Mouse (Mus musculus) forebrain, embryonic 13.5 days (tissue): ENCODE data around the gene Fyb2. TPM values are rescaled to one million over a fixed set of nuclear protein-coding genes. Genes with fewer than 3 reads are reported as not detected.

Experiments used
- ATAC-seq: fragments of 200-750 bp; cut with Nextera tagmentation; 2 replicates; pipeline ENCODE4 v1.8.0; 2017
- H3K27ac ChIP-seq: fragments of 300-500 bp; sonication (generic); 2 replicates; pipeline ENCODE4 v1.5.1; 2015; ENCODE audit warnings: inconsistent platforms, mild to moderate bottlenecking, moderate library complexity
- H3K27me3 ChIP-seq: fragments of 300-500 bp; sonication (generic); 2 replicates; pipeline ENCODE4 v1.6.1; 2015; ENCODE audit warnings: mild to moderate bottlenecking, inconsistent platforms
- H3K36me3 ChIP-seq: fragments of 300-500 bp; sonication (generic); 2 replicates; pipeline ENCODE4 v1.6.1; 2015; ENCODE audit warnings: mild to moderate bottlenecking, inconsistent platforms; ENCODE audit not compliant: poor library complexity, severe bottlenecking
- H3K4me1 ChIP-seq: fragments of 300-500 bp; sonication (generic); 2 replicates; pipeline ENCODE4 v1.6.1; 2015; ENCODE audit warnings: inconsistent platforms
- H3K4me2 ChIP-seq: fragments of 300-500 bp; sonication (generic); 2 replicates; pipeline ENCODE4 v1.6.1; 2015; ENCODE audit warnings: inconsistent platforms, mild to moderate bottlenecking, moderate library complexity
- H3K4me3 ChIP-seq: fragments of 300-500 bp; sonication (generic); 2 replicates; pipeline ENCODE4 v1.5.1; 2015; ENCODE audit warnings: mild to moderate bottlenecking, inconsistent platforms
- H3K9ac ChIP-seq: fragments of 300-500 bp; sonication (generic); 2 replicates; pipeline ENCODE4 v1.6.1; 2015; ENCODE audit warnings: mild to moderate bottlenecking, inconsistent platforms
- H3K9me3 ChIP-seq: fragments of 300-500 bp; sonication (generic); replicated peaks from 2 replicates; pipeline ENCODE4 v1.6.1; 2016; ENCODE audit warnings: inconsistent platforms
- WGBS: fragments of 180-500 bp; shearing (Covaris S2); methylation state at CpG from one replicate; pipeline ENCODE4 v1.1.7; 2015; 5-methylcytosine and 5-hydroxymethylcytosine counted together
- polyA plus RNA-seq: library from polyadenylated mRNA; unstranded; fragments of >200 nt; fragmentation: Nextera tagmentation; extraction: Ambion mirVana; gene quantifications from 2 replicates; pipeline ENCODE4 v1.2.1, GENCODE M21; 2015

Gene Fyb2
- polyA plus RNA-seq, 1 experiment from 2014 or later: 0.12 TPM

DNA sequence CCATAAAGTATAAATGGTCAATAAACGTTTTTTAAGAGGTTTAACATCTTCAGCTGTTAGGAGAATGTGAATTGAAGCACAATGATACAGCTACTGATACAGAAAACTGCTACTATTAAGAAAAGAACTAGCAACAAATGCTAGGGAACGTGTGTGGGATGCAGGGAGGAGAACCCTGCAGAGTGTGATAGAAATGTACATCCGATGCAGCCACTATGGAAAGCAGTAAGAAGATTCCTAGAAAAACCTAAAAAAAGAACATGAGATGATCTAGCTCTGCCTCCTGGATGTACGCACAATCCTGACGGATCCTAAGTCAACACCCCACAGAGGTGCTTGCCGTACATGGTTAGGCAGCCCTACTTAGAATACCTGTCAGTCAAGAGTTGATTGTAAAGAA lies 114.0 kb downstream of the Fyb2 start:
- Histone ChIP-seq H3K36me3 (no peaks in the 10 kb centered on the region), H3K9me3 (no peaks in the 10 kb centered on the region), H3K27ac (no peak overlapping the region), H3K4me3 (no peak overlapping the region), H3K27me3 (no peaks in the 10 kb centered on the region), H3K4me2 (no peak overlapping the region), H3K9ac (no peak overlapping the region), H3K4me1 (no peaks in the 10 kb centered on the region)
- ATAC-seq: no peak
- WGBS: 73% methylated on average over 6 of the region's 6 CpGs

DNA sequence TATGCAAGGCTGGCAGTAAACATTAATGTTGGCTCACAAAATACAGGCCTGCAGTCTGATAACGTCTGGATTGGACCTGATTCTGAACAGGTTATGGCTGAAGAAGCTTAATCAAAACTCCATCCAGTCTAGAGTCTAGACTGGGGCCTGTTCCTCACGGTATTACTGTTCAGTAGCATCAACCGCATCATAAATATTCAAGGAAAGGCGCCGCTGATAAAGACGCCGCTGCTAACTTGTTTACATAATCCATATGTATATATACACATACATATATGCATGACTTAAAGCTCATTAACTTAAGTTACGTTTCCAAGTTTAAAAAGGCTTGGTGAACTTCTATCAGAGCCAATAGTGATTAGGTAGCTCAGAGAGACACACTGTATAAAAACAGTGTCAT lies 117.8 kb downstream of the Fyb2 start:
- Histone ChIP-seq H3K4me2 (no peak overlapping the region), H3K36me3 (peaks cover 6% of the 10 kb centered on the region; the same call in 1 of the 2 replicates), H3K9me3 (no peaks in the 10 kb centered on the region), H3K4me3 (no peak overlapping the region), H3K27me3 (no peaks in the 10 kb centered on the region), H3K9ac (no peak overlapping the region), H3K27ac (no peak overlapping the region), H3K4me1 (no peaks in the 10 kb centered on the region)
- WGBS: 78% methylated on average over 8 of the region's 8 CpGs
- no peak; the same call in 1 of the 2 replicates for ATAC-seq

DNA sequence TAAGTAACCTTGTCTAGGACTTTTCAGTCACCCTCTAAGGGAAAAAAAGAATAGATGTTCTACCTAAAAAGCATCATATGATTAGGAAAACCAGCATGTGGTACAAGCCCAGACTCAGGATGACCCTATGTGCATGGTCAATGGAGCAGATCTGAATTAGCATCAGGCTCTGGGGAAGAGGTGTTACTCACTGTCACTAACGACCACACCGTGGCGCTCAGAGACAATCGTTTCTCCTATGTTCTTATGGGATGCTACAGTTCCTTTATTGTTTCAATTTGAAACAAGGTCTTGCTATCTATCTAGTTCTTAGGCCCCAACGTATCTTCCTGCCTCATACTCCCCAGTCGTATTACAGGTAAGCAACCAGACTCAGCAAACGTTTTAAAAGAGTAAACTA lies 119.9 kb downstream of the Fyb2 start:
- no peak overlapping the region for H3K27ac ChIP-seq
- no peak overlapping the region for H3K4me3 ChIP-seq
- peaks cover 6% of the 10 kb centered on the region; the same call in 1 of the 2 replicates for H3K36me3 ChIP-seq
- 51% methylated on average over 7 of the region's 7 CpGs for WGBS
- no peaks in the 10 kb centered on the region for H3K4me1 ChIP-seq
- H3K4me2 ChIP-seq: no peak overlapping the region
- H3K27me3 ChIP-seq: no peaks in the 10 kb centered on the region
- no peak for ATAC-seq
- H3K9me3 ChIP-seq: no peaks in the 10 kb centered on the region
- no peak overlapping the region for H3K9ac ChIP-seq

DNA sequence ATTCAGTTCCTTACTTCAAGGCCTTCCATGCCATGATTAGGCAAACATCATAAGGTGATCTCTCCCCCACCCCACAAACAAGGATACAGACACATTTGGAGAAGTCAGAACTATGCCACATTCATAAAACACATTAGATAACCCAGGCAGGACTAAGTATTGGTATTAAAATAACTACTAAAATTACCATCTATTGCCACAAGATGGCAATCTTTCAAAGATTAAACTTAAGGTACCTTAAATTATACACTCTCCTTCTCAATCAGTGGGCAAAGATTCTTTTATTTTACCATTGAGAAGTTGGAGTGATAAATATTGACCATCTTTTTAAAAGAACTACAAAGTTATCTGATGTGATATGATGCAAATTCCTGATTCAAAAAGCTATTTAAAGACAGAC lies 121.0 kb downstream of the Fyb2 start:
- Histone ChIP-seq H3K27me3 (no peaks in the 10 kb centered on the region), H3K27ac (no peak overlapping the region), H3K36me3 (peaks cover 6% of the 10 kb centered on the region; the same call in 1 of the 2 replicates), H3K9ac (no peak overlapping the region), H3K4me2 (no peak overlapping the region), H3K4me1 (no peaks in the 10 kb centered on the region), H3K4me3 (no peak overlapping the region), H3K9me3 (no peaks in the 10 kb centered on the region)
- ATAC-seq: no peak

DNA sequence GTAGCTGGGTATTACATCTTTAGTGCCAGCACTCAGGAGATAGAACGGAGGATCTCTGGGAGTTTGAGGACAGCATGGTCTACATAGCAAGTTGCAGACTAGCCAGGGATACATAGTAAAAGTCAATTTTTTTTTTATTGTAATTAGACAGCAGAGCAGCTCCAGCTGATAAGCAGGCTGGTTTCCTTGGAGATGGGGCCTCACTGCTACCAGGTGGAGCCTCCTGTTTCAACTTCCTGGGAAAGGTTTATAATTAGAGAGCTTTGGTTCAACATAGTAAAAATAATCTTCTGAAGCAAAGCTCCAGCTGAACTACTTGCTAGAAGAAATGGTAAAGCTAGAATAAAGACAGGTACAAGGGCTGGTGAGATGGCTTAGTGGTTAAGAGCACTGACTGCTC lies 136.8 kb downstream of the Fyb2 start:
- no peak overlapping the region for H3K4me2 ChIP-seq
- 98% methylated on average over 1 of the region's 1 CpGs for WGBS
- ATAC-seq: no peak
- H3K36me3 ChIP-seq: no peaks in the 10 kb centered on the region
- H3K27me3 ChIP-seq: no peaks in the 10 kb centered on the region
- no peak overlapping the region for H3K4me3 ChIP-seq
- no peaks in the 10 kb centered on the region for H3K9me3 ChIP-seq
- no peak overlapping the region for H3K9ac ChIP-seq
- H3K27ac ChIP-seq: no peak overlapping the region
- H3K4me1 ChIP-seq: no peaks in the 10 kb centered on the region

DNA sequence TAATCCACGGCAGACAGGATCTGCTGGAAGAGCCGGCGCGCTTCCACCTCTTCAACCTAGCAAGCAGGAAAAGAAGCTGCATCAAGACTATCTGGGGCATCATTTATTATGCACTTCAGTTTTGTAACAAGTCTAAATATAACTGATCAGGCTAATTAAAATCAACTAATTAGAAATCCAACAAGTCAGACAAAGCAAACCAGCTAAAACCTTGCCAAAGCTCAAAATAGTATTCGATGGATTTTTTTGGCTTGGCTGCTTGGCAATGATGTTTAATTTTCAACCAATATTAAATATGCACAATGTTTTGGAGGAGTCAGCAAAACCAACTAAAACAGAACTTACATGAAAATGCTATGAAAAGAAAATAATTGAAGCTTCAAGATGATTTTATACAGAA lies 138.0 kb downstream of the Fyb2 start:
- H3K4me3 ChIP-seq: no peak overlapping the region

More for the DNA sequence above, 138.0 kb downstream of the Fyb2 start:
- 86% methylated on average over 5 of the region's 5 CpGs for WGBS
- no peak overlapping the region for H3K27ac ChIP-seq
- H3K36me3 ChIP-seq: no peaks in the 10 kb centered on the region
- H3K4me1 ChIP-seq: no peaks in the 10 kb centered on the region
- no peaks in the 10 kb centered on the region for H3K27me3 ChIP-seq
- no peak overlapping the region for H3K4me2 ChIP-seq
- no peaks in the 10 kb centered on the region for H3K9me3 ChIP-seq
- no peak overlapping the region for H3K9ac ChIP-seq
- ATAC-seq: no peak

Other genes with a start within 250 kb of the Fyb2 start
- 0.25 TPM in 1 of 2 replicates, not detected in the other for gene C8b, start 147.1 kb upstream of the Fyb2 start, polyA plus RNA-seq
- not detected in 2 replicates for gene Gm17662, start 56.1 kb upstream of the Fyb2 start, polyA plus RNA-seq
- not detected in 2 replicates for gene C8a, start 37.1 kb upstream of the Fyb2 start, polyA plus RNA-seq
- 6.2 and 7.1 TPM in 2 replicates for gene Prkaa2, start 196.4 kb downstream of the Fyb2 start, polyA plus RNA-seq
- gene Plpp3, start 243.9 kb downstream of the Fyb2 start, polyA plus RNA-seq: 85.7 and 87.9 TPM in 2 replicates